Mouse (Mus musculus) erythroblast, embryonic 14.5 days (primary cell): ENCODE data around the gene Scrn3. TPM values are rescaled to one million over a fixed set of nuclear protein-coding genes. Genes with fewer than 3 reads are reported as not detected.

Experiments used
- H3K27me3 ChIP-seq: 2 replicates; pipeline ENCODE4 v1.6.1; 2012; ENCODE audit warnings: inconsistent platforms; ENCODE audit not compliant: control insufficient read depth
- H3K36me3 ChIP-seq: 2 replicates; pipeline ENCODE4 v1.6.1; 2012; ENCODE audit warnings: mild to moderate bottlenecking, inconsistent platforms; ENCODE audit not compliant: control insufficient read depth
- H3K4me1 ChIP-seq: 2 replicates; pipeline ENCODE4 v1.6.1; 2012; ENCODE audit warnings: inconsistent platforms; ENCODE audit not compliant: control insufficient read depth
- H3K4me3 ChIP-seq: replicated peaks from 2 replicates; pipeline ENCODE3; 2012; ENCODE audit warnings: moderate library complexity, mild to moderate bottlenecking, inconsistent platforms
- H3K9me3 ChIP-seq: 2 replicates; pipeline ENCODE4 v1.6.1; 2012; ENCODE audit warnings: low read length, inconsistent platforms, mixed read lengths; ENCODE audit not compliant: control insufficient read depth
- GATA1 ChIP-seq: IDR thresholded peaks from 2 replicates; pipeline ENCODE4 v1.6.1; 2012; ENCODE audit warnings: low read length, inconsistent platforms, mixed read lengths
- TAL1 ChIP-seq: IDR thresholded peaks from 3 replicates; pipeline ENCODE4 v1.6.1; 2012; ENCODE audit warnings: low read length, inconsistent platforms, mixed read lengths
- polyA plus RNA-seq: library from polyadenylated mRNA; stranded (reverse); fragments of >175 nt; gene quantifications from 2 replicates; pipeline ENCODE4 v1.2.3, GENCODE M21; 2012

Gene Scrn3
- polyA plus RNA-seq, 1 experiment: 0.56 TPM

- TF ChIP-seq GATA1 (no peak), TAL1 (no peak)
These were observed 23.5 kb downstream of the Scrn3 start for GRCm38 (mm10) chr2:73335949-73336348.

GRCm38 (mm10) chr2:73338415-73338814, 26.0 kb downstream of the Scrn3 start:
- no peaks in the 10 kb centered on the region for H3K9me3 ChIP-seq
- peaks cover 2% of the 10 kb centered on the region for H3K4me1 ChIP-seq
- no peak overlapping the region for H3K4me3 ChIP-seq
- H3K27me3 ChIP-seq: no peaks in the 10 kb centered on the region
- no peak for TF ChIP-seq TAL1
- TF ChIP-seq GATA1: no peak
- H3K36me3 ChIP-seq: peaks cover 49% of the 10 kb centered on the region

More at GRCm38 (mm10) chr2:73335949-73336348, 23.5 kb downstream of the Scrn3 start:
- no peak overlapping the region for H3K4me3 ChIP-seq
- peaks cover 2% of the 10 kb centered on the region for H3K4me1 ChIP-seq
- no peaks in the 10 kb centered on the region for H3K9me3 ChIP-seq
- H3K36me3 ChIP-seq: peaks cover 64% of the 10 kb centered on the region
- no peaks in the 10 kb centered on the region for H3K27me3 ChIP-seq

- Histone ChIP-seq H3K9me3 (no peaks in the 10 kb centered on the region), H3K36me3 (peaks cover 45% of the 10 kb centered on the region), H3K27me3 (no peaks in the 10 kb centered on the region), H3K4me3 (no peak overlapping the region), H3K4me1 (peaks cover 4% of the 10 kb centered on the region)
- no peak for TF ChIP-seq TAL1
- TF ChIP-seq GATA1: no peak
These were observed 31.3 kb downstream of the Scrn3 start for GRCm38 (mm10) chr2:73343701-73344100.

- Histone ChIP-seq H3K4me3 (no peak overlapping the region), H3K27me3 (no peaks in the 10 kb centered on the region), H3K4me1 (peaks cover 9% of the 10 kb centered on the region), H3K36me3 (peaks cover 57% of the 10 kb centered on the region), H3K9me3 (no peaks in the 10 kb centered on the region)
- TF ChIP-seq GATA1: no peak
- TF ChIP-seq TAL1: no peak
These were observed 32.8 kb downstream of the Scrn3 start for GRCm38 (mm10) chr2:73345204-73345603.

- TF ChIP-seq GATA1: no peak
- peaks cover 67% of the 10 kb centered on the region for H3K36me3 ChIP-seq
These were observed 34.1 kb downstream of the Scrn3 start for GRCm38 (mm10) chr2:73346345-73347086.

GRCm38 (mm10) chr2:73347136-73347535, 34.7 kb downstream of the Scrn3 start:
- H3K36me3 ChIP-seq: peaks cover 72% of the 10 kb centered on the region
- no peak for TF ChIP-seq TAL1
- no peak for TF ChIP-seq GATA1
- peaks cover 27% of the 10 kb centered on the region for H3K4me1 ChIP-seq
- H3K9me3 ChIP-seq: no peaks in the 10 kb centered on the region
- no peaks in the 10 kb centered on the region for H3K27me3 ChIP-seq
- H3K4me3 ChIP-seq: no peak overlapping the region

More at GRCm38 (mm10) chr2:73346345-73347086, 34.1 kb downstream of the Scrn3 start:
- H3K9me3 ChIP-seq: no peaks in the 10 kb centered on the region
- peaks cover 21% of the 10 kb centered on the region for H3K4me1 ChIP-seq
- no peaks in the 10 kb centered on the region for H3K27me3 ChIP-seq
- no peak overlapping the region for H3K4me3 ChIP-seq

- TF ChIP-seq TAL1 (no peak), GATA1 (no peak)
- Histone ChIP-seq H3K9me3 (no peaks in the 10 kb centered on the region), H3K27me3 (no peaks in the 10 kb centered on the region), H3K36me3 (peaks cover 73% of the 10 kb centered on the region), H3K4me1 (peaks cover 28% of the 10 kb centered on the region), H3K4me3 (no peak overlapping the region)
These were observed 35.4 kb downstream of the Scrn3 start for GRCm38 (mm10) chr2:73347766-73348165.

GRCm38 (mm10) chr2:73348221-73348620, 35.8 kb downstream of the Scrn3 start:
- no peak for TF ChIP-seq TAL1
- TF ChIP-seq GATA1: no peak
- Histone ChIP-seq H3K36me3 (peaks cover 75% of the 10 kb centered on the region), H3K9me3 (no peaks in the 10 kb centered on the region), H3K27me3 (no peaks in the 10 kb centered on the region), H3K4me1 (peaks cover 28% of the 10 kb centered on the region), H3K4me3 (no peak overlapping the region)

- no peak for TF ChIP-seq GATA1
- H3K36me3 ChIP-seq: peaks cover 84% of the 10 kb centered on the region
- no peak overlapping the region for H3K4me3 ChIP-seq
- H3K27me3 ChIP-seq: no peaks in the 10 kb centered on the region
- H3K9me3 ChIP-seq: no peaks in the 10 kb centered on the region
- H3K4me1 ChIP-seq: peaks cover 30% of the 10 kb centered on the region
These were observed 39.1 kb downstream of the Scrn3 start for GRCm38 (mm10) chr2:73351496-73351895.
